Mouse (Mus musculus) limb, embryonic 12.5 days (tissue): Measurements from ENCODE around the gene Rps3. TPM values are rescaled to one million over a fixed set of nuclear protein-coding genes. Genes with fewer than 3 reads are reported as not detected.

Experiments used
- ATAC-seq: fragments of 200-750 bp; cut with Nextera tagmentation; 2 replicates; pipeline ENCODE4 v1.8.0; 2017; ENCODE audit warnings: low read depth, moderate TSS enrichment; ENCODE audit not compliant: insufficient number of reproducible peaks, insufficient read depth, low FRiP score, low TSS enrichment
- H3K27ac ChIP-seq: fragments of 300-500 bp; sonication (generic); 2 replicates; pipeline ENCODE4 v1.5.1; 2016; ENCODE audit warnings: mild to moderate bottlenecking, moderate library complexity
- H3K27me3 ChIP-seq: fragments of 300-500 bp; sonication (generic); 2 replicates; pipeline ENCODE4 v1.6.1; 2016; ENCODE audit warnings: mild to moderate bottlenecking, moderate library complexity
- H3K36me3 ChIP-seq: fragments of 300-500 bp; sonication (generic); 2 replicates; pipeline ENCODE4 v1.6.1; 2016; ENCODE audit warnings: mild to moderate bottlenecking, moderate library complexity
- H3K4me1 ChIP-seq: fragments of 300-500 bp; sonication (generic); replicated peaks from 2 replicates; pipeline ENCODE4 v1.6.1; 2016
- H3K4me2 ChIP-seq: fragments of 300-500 bp; sonication (generic); 2 replicates; pipeline ENCODE4 v1.6.1; 2016; ENCODE audit warnings: mild to moderate bottlenecking, moderate library complexity
- H3K4me3 ChIP-seq: fragments of 300-500 bp; sonication (generic); replicated peaks from 2 replicates; pipeline ENCODE4 v1.5.1; 2016; ENCODE audit warnings: mild to moderate bottlenecking
- H3K9ac ChIP-seq: fragments of 300-500 bp; sonication (generic); replicated peaks from 2 replicates; pipeline ENCODE4 v1.6.1; 2016; ENCODE audit warnings: mild to moderate bottlenecking, moderate library complexity
- H3K9me3 ChIP-seq: fragments of 300-500 bp; sonication (generic); 2 replicates; pipeline ENCODE4 v1.6.1; 2016; ENCODE audit warnings: mild to moderate bottlenecking, moderate library complexity
- WGBS: fragments of 180-500 bp; shearing (Covaris S2); methylation state at CpG from one replicate; pipeline ENCODE4 v1.1.7; 2016; 5-methylcytosine and 5-hydroxymethylcytosine counted together
- polyA plus RNA-seq: library from polyadenylated mRNA; unstranded; fragments of >200 nt; fragmentation: Nextera tagmentation; extraction: Ambion mirVana; gene quantifications from 2 replicates; pipeline ENCODE4 v1.2.1, GENCODE M21; 2016

Rps3 gene
- polyA plus RNA-seq, 1 experiment from 2014 or later = 757 TPM

- H3K4me3 ChIP-seq = no peak overlapping the region
- H3K4me1 ChIP-seq = peaks cover 33% of the 10 kb centered on the region
- no peaks in the 10 kb centered on the region; the same call in 1 of the 2 replicates for H3K27me3 ChIP-seq
- ATAC-seq = no peak
- H3K27ac ChIP-seq = no peak overlapping the region; the same call in 1 of the 2 replicates
- no peak overlapping the region for H3K4me2 ChIP-seq
- 51% methylated on average over 5 of the region's 5 CpGs for WGBS
- H3K9me3 ChIP-seq = no peaks in the 10 kb centered on the region
- no peak overlapping the region for H3K9ac ChIP-seq
- H3K36me3 ChIP-seq = no peaks in the 10 kb centered on the region; the same call in 1 of the 2 replicates
Measured at GRCm38 (mm10) chr7:99443164-99443563, 40.4 kb downstream of the Rps3 start.

GRCm38 (mm10) chr7:99441534-99442072, 41.9 kb downstream of the Rps3 start:
- Histone ChIP-seq H3K4me3 (no peak overlapping the region), H3K36me3 (no peaks in the 10 kb centered on the region; the same call in 1 of the 2 replicates), H3K9ac (0 out of 2 replicates have a peak overlapping the region, but pooled peaks have one; percentile 31), H3K4me2 (0 out of 2 replicates have a peak overlapping the region, but pooled peaks have one; percentile 5), H3K9me3 (no peaks in the 10 kb centered on the region), H3K4me1 (peaks cover 39% of the 10 kb centered on the region), H3K27me3 (no peaks in the 10 kb centered on the region; the same call in 1 of the 2 replicates), H3K27ac (peak overlapping the region; percentile 77)
- WGBS = 15% methylated on average over 6 of the region's 6 CpGs
- ATAC-seq = peak; percentile 66

DNA sequence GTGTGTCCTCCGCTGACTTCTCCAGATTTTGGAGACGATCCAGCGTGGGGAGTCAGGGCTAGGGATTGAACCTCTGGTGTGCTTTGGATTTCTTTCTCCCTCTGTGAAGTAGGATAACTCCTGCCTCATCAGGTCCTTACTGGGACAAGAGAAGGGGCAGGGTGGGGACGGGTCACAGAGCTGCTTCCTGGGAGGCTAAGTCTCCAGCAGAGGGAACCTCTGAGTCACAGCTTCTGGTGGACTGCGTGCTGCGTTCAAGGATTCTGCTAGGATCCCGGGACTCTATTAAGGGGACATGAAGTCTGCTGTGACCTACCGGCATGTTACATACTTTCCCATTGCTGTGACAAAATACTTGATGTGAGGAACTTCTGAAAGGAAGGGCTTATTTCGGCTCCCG, 44.7 kb downstream of the Rps3 start:
- no peaks in the 10 kb centered on the region for H3K36me3 ChIP-seq
- no peak overlapping the region for H3K4me3 ChIP-seq
- no peak overlapping the region for H3K9ac ChIP-seq
- 73% methylated on average over 10 of the region's 10 CpGs for WGBS
- no peak overlapping the region for H3K4me2 ChIP-seq
- H3K9me3 ChIP-seq = no peaks in the 10 kb centered on the region
- no peaks in the 10 kb centered on the region; the same call in 1 of the 2 replicates for H3K27me3 ChIP-seq
- ATAC-seq = no peak
- H3K27ac ChIP-seq = no peak overlapping the region
- peaks cover 53% of the 10 kb centered on the region for H3K4me1 ChIP-seq

DNA sequence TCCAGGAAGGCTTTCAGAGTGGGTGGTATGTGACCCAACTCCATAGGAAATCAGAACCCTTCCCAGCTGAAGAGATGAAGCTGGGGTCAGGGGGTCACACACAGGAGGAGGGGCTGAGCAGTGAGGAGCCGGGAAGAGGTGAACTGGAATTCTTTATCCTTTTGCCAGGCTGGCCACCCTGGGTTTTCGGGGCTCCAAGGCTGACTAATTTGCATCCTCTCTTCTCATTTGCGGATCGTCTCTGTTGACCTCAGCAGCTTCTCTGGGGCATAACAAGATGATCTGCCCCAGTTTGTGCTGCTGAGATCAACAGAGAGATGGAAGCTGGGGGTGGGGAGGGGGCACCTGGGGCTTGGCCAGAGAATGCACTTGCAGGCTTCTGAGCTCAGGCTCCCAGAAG, 47.0 kb downstream of the Rps3 start:
- peaks cover 42% of the 10 kb centered on the region for H3K4me1 ChIP-seq
- ATAC-seq = no peak

GRCm38 (mm10) chr7:99434672-99435250, 48.8 kb downstream of the Rps3 start:
- H3K9me3 ChIP-seq = no peaks in the 10 kb centered on the region
- no peak overlapping the region for H3K27ac ChIP-seq
- no peak for ATAC-seq
- no peak overlapping the region for H3K4me2 ChIP-seq
- 31% methylated on average over 12 of the region's 12 CpGs for WGBS
- H3K27me3 ChIP-seq = no peaks in the 10 kb centered on the region
- H3K36me3 ChIP-seq = no peaks in the 10 kb centered on the region
- H3K9ac ChIP-seq = no peak overlapping the region
- no peak overlapping the region for H3K4me3 ChIP-seq
- H3K4me1 ChIP-seq = peaks cover 38% of the 10 kb centered on the region

More for the DNA sequence above, 47.0 kb downstream of the Rps3 start:
- H3K36me3 ChIP-seq = no peaks in the 10 kb centered on the region
- H3K27ac ChIP-seq = no peak overlapping the region
- WGBS = 8% methylated on average over 4 of the region's 4 CpGs
- H3K4me2 ChIP-seq = no peak overlapping the region
- H3K9me3 ChIP-seq = no peaks in the 10 kb centered on the region
- no peak overlapping the region for H3K4me3 ChIP-seq
- no peak overlapping the region for H3K9ac ChIP-seq
- H3K27me3 ChIP-seq = no peaks in the 10 kb centered on the region; the same call in 1 of the 2 replicates

- no peak for ATAC-seq
- 81% methylated on average over 6 of the region's 6 CpGs for WGBS
- no peak overlapping the region for H3K27ac ChIP-seq
- H3K4me3 ChIP-seq = no peak overlapping the region
- H3K4me2 ChIP-seq = no peak overlapping the region
- peaks cover 5% of the 10 kb centered on the region; the same call in 1 of the 2 replicates for H3K27me3 ChIP-seq
- H3K4me1 ChIP-seq = peaks cover 42% of the 10 kb centered on the region
- no peaks in the 10 kb centered on the region for H3K9me3 ChIP-seq
- no peaks in the 10 kb centered on the region for H3K36me3 ChIP-seq
- H3K9ac ChIP-seq = no peak overlapping the region
Measured at GRCm38 (mm10) chr7:99432863-99433262, 50.7 kb downstream of the Rps3 start.

DNA sequence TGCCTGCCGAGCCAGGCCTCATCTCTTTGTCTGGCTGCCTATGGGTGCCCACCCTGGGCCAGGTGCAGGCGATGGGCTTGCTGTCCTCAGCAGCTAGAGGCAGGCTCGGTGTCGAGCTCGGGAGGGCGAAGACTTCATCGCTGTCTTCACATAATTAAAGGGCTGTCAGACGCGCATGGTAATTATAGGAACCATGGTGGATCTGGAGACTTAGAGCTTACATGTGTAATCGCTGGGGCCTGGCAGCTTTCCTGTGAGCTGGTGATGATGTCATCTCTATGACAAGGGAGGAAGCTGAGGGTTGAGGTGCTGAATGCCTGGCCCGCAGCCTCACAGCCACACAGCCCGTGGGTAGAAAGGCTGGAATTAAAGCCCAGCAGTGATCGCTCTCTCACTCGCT, 51.3 kb downstream of the Rps3 start:
- no peak for ATAC-seq
- no peak overlapping the region for H3K4me2 ChIP-seq
- WGBS = 60% methylated on average over 14 of the region's 14 CpGs
- no peaks in the 10 kb centered on the region for H3K9me3 ChIP-seq
- no peak overlapping the region for H3K9ac ChIP-seq
- H3K27me3 ChIP-seq = peaks cover 5% of the 10 kb centered on the region; the same call in 1 of the 2 replicates
- H3K36me3 ChIP-seq = no peaks in the 10 kb centered on the region
- peaks cover 45% of the 10 kb centered on the region for H3K4me1 ChIP-seq
- no peak overlapping the region for H3K4me3 ChIP-seq
- peak overlapping the region; percentile 35; the same call in 1 of the 2 replicates for H3K27ac ChIP-seq

GRCm38 (mm10) chr7:99430246-99430645, 53.3 kb downstream of the Rps3 start:
- Histone ChIP-seq H3K36me3 (no peaks in the 10 kb centered on the region), H3K9me3 (no peaks in the 10 kb centered on the region), H3K9ac (no peak overlapping the region), H3K27ac (no peak overlapping the region), H3K4me1 (peaks cover 46% of the 10 kb centered on the region), H3K27me3 (peaks cover 5% of the 10 kb centered on the region; the same call in 1 of the 2 replicates), H3K4me3 (no peak overlapping the region), H3K4me2 (no peak overlapping the region)
- WGBS = 66% methylated on average over 11 of the region's 11 CpGs
- no peak for ATAC-seq

DNA sequence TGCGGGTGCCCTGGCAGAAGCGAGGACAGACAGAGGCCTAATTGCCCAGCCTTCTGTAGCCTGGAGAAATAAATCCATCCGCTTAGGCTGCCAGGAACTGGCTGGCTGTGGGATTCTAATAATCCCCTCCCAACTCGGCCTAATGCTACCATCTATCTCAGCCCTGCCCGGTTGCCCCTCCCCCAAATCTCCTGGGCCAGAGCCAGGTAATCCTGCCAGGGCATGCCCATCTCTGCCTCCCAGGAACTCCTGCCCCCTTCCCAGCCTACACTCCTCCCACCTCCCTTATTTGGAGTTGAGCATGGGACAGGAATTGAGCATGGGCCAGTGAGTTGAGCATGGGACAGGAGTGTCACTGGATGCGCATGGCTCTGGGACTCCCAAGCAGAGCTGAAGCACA, 53.8 kb downstream of the Rps3 start:
- no peak for ATAC-seq
- peaks cover 5% of the 10 kb centered on the region; the same call in 1 of the 2 replicates for H3K27me3 ChIP-seq
- H3K4me2 ChIP-seq = no peak overlapping the region
- H3K4me1 ChIP-seq = peaks cover 46% of the 10 kb centered on the region
- H3K9me3 ChIP-seq = no peaks in the 10 kb centered on the region
- H3K27ac ChIP-seq = no peak overlapping the region
- H3K4me3 ChIP-seq = no peak overlapping the region
- WGBS = 42% methylated on average over 6 of the region's 6 CpGs
- no peak overlapping the region; the same call in 1 of the 2 replicates for H3K9ac ChIP-seq
- no peaks in the 10 kb centered on the region for H3K36me3 ChIP-seq

GRCm38 (mm10) chr7:99428836-99429235, 54.7 kb downstream of the Rps3 start:
- WGBS = 87% methylated on average over 5 of the region's 5 CpGs

GRCm38 (mm10) chr7:99427987-99428386, 55.6 kb downstream of the Rps3 start:
- no peaks in the 10 kb centered on the region for H3K9me3 ChIP-seq
- no peak overlapping the region for H3K4me3 ChIP-seq
- WGBS = 84% methylated on average over 3 of the region's 3 CpGs
- peaks cover 5% of the 10 kb centered on the region; the same call in 1 of the 2 replicates for H3K27me3 ChIP-seq
- no peak overlapping the region for H3K27ac ChIP-seq
- H3K4me2 ChIP-seq = no peak overlapping the region
- no peak for ATAC-seq
- H3K4me1 ChIP-seq = peaks cover 52% of the 10 kb centered on the region
- no peaks in the 10 kb centered on the region for H3K36me3 ChIP-seq
- H3K9ac ChIP-seq = no peak overlapping the region; the same call in 1 of the 2 replicates

More at GRCm38 (mm10) chr7:99428836-99429235, 54.7 kb downstream of the Rps3 start:
- Histone ChIP-seq H3K36me3 (no peaks in the 10 kb centered on the region), H3K9ac (no peak overlapping the region), H3K4me2 (no peak overlapping the region), H3K9me3 (no peaks in the 10 kb centered on the region), H3K27me3 (peaks cover 5% of the 10 kb centered on the region; the same call in 1 of the 2 replicates), H3K4me1 (peaks cover 46% of the 10 kb centered on the region), H3K27ac (no peak overlapping the region), H3K4me3 (no peak overlapping the region)
- ATAC-seq = no peak
